Mouse (Mus musculus) limb, embryonic 12.5 days (tissue): Measurements from ENCODE around the gene Plekhg6. TPM values are rescaled to one million over a fixed set of nuclear protein-coding genes. Genes with fewer than 3 reads are reported as not detected.

Experiments used
- ATAC-seq: fragments of 200-750 bp; cut with Nextera tagmentation; 2 replicates; pipeline ENCODE4 v1.8.0; 2017; ENCODE audit warnings: low read depth, moderate TSS enrichment; ENCODE audit not compliant: insufficient number of reproducible peaks, insufficient read depth, low FRiP score, low TSS enrichment
- H3K27ac ChIP-seq: fragments of 300-500 bp; sonication (generic); 2 replicates; pipeline ENCODE4 v1.5.1; 2016; ENCODE audit warnings: mild to moderate bottlenecking, moderate library complexity
- H3K27me3 ChIP-seq: fragments of 300-500 bp; sonication (generic); 2 replicates; pipeline ENCODE4 v1.6.1; 2016; ENCODE audit warnings: mild to moderate bottlenecking, moderate library complexity
- H3K36me3 ChIP-seq: fragments of 300-500 bp; sonication (generic); 2 replicates; pipeline ENCODE4 v1.6.1; 2016; ENCODE audit warnings: mild to moderate bottlenecking, moderate library complexity
- H3K4me1 ChIP-seq: fragments of 300-500 bp; sonication (generic); replicated peaks from 2 replicates; pipeline ENCODE4 v1.6.1; 2016
- H3K4me2 ChIP-seq: fragments of 300-500 bp; sonication (generic); 2 replicates; pipeline ENCODE4 v1.6.1; 2016; ENCODE audit warnings: mild to moderate bottlenecking, moderate library complexity
- H3K4me3 ChIP-seq: fragments of 300-500 bp; sonication (generic); replicated peaks from 2 replicates; pipeline ENCODE4 v1.5.1; 2016; ENCODE audit warnings: mild to moderate bottlenecking
- H3K9ac ChIP-seq: fragments of 300-500 bp; sonication (generic); replicated peaks from 2 replicates; pipeline ENCODE4 v1.6.1; 2016; ENCODE audit warnings: mild to moderate bottlenecking, moderate library complexity
- H3K9me3 ChIP-seq: fragments of 300-500 bp; sonication (generic); 2 replicates; pipeline ENCODE4 v1.6.1; 2016; ENCODE audit warnings: mild to moderate bottlenecking, moderate library complexity
- WGBS: fragments of 180-500 bp; shearing (Covaris S2); methylation state at CpG from one replicate; pipeline ENCODE4 v1.1.7; 2016; 5-methylcytosine and 5-hydroxymethylcytosine counted together
- polyA plus RNA-seq: library from polyadenylated mRNA; unstranded; fragments of >200 nt; fragmentation: Nextera tagmentation; extraction: Ambion mirVana; gene quantifications from 2 replicates; pipeline ENCODE4 v1.2.1, GENCODE M21; 2016

Plekhg6 gene
- polyA plus RNA-seq, 1 experiment from 2014 or later: 0.41 TPM

DNA sequence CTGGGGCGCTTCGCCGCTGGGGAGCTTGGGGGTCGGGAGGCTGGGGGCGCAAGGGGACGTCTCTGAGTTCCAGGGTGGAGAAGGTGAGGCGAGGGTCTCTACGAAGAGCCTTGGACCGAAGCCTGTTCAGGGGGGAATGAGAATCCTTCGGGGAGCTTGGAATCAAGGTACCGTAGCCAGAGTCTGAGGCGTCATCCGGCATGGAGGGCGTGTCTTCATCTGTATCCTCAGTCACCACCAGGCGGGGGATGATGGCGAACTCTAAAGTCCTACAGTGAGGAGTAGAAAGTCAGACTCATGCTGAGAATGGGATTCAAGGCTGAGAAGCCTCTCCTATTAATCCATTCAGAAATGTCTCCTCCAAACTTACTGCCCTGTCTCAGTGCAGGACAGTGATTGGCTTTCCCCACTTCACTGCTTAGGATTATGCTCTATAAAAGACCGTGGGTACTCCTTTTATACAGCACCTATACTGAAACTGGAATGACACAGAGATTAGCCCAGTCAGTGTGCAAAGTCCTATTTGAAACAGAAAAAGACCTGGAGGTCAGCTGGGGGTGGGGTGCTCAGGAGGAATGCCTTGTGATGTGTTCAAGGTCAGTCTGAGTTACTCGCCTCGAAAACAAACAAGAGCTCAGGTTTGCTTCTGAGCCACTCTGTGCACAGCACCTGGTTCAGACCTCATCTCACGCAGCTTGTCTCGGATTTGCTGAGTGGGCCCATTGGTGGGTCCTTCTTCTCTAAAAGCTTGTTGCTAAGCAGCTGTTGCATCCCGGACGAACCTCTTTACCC, 16.9 kb downstream of the Plekhg6 start:
- Histone ChIP-seq H3K4me3 (no peak overlapping the region), H3K36me3 (peaks cover 44% of the 10 kb centered on the region), H3K4me1 (peaks cover 36% of the 10 kb centered on the region), H3K4me2 (peak overlapping the region; percentile 37), H3K9me3 (no peaks in the 10 kb centered on the region), H3K27ac (no peak overlapping the region), H3K9ac (no peak overlapping the region), H3K27me3 (peaks cover 40% of the 10 kb centered on the region)
- WGBS: 18% methylated on average over 23 of the region's 23 CpGs
- ATAC-seq: no peak

DNA sequence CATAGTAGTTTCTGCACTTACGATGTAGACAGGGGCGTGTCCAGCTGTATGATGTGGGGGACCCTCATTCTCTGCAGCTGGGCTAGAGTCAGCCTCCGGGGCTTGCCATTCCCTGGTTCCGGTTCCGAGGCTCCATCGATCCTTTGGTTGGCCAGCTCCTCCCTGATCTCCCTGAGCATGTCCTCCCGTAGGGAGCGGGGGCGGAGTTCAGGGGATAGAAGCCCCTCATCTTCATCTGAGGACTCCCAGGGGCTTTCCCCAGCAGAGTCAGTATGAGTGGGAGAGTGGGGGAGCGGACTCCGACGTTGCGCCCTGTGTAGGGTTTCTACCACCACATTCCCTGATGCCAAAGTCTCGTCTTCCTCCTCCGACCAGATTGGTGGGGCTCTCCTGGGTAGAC, 17.6 kb downstream of the Plekhg6 start:
- Histone ChIP-seq H3K9me3 (no peaks in the 10 kb centered on the region), H3K4me2 (peak overlapping the region; percentile 30), H3K4me3 (no peak overlapping the region), H3K4me1 (peaks cover 30% of the 10 kb centered on the region), H3K9ac (no peak overlapping the region), H3K27ac (no peak overlapping the region), H3K27me3 (peaks cover 40% of the 10 kb centered on the region), H3K36me3 (peaks cover 50% of the 10 kb centered on the region)
- ATAC-seq: no peak
- 26% methylated on average over 15 of the region's 15 CpGs for WGBS

DNA sequence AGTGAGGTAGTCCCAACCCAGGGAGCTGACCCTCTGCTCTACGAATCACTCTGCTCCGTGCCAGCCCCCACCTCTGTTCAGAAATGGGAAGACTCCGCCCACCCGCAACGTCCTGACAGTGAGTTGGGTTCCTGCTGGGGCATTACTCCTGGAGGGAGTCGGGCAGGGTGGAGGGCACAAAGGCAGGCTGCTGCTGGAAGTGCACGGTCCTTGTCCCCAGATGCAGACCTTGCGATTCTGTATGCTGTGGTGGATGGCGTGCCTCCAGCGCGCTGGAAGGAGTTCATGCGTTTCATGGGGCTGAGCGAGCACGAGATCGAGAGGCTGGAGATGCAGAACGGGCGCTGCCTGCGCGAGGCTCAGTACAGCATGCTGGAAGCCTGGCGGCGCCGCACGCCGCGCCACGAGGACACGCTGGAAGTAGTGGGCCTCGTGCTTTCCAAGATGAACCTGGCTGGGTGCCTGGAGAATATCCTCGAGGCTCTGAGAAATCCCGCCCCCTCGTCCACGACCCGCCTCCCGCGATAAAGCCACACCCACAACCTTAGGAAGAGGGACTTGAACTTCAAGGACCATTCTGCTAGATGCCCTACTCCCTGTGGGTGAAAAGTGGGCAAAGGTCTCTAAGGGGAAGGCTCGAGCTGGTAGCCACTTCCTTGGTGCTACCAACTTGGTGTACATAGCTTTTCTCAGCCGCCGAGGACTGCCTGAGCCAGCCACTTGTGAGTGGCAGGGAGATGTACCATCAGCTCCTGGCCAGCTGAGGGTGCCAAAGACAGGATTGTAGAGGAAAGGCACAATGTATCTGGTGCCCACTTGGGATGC, 18.9 kb downstream of the Plekhg6 start:
- no peak for ATAC-seq
- H3K36me3 ChIP-seq: peaks cover 60% of the 10 kb centered on the region

GRCm38 (mm10) chr6:125360846-125361245, 19.7 kb downstream of the Plekhg6 start:
- H3K9ac ChIP-seq: no peak overlapping the region
- H3K4me1 ChIP-seq: peaks cover 34% of the 10 kb centered on the region
- H3K9me3 ChIP-seq: no peaks in the 10 kb centered on the region
- ATAC-seq: no peak
- no peak overlapping the region for H3K4me2 ChIP-seq
- peaks cover 40% of the 10 kb centered on the region for H3K27me3 ChIP-seq
- no peak overlapping the region for H3K4me3 ChIP-seq
- peaks cover 60% of the 10 kb centered on the region for H3K36me3 ChIP-seq
- no peak overlapping the region for H3K27ac ChIP-seq
- WGBS: 56% methylated on average over 9 of the region's 9 CpGs

More for the DNA sequence above, 18.9 kb downstream of the Plekhg6 start:
- H3K9me3 ChIP-seq: no peaks in the 10 kb centered on the region
- peaks cover 26% of the 10 kb centered on the region for H3K4me1 ChIP-seq
- H3K4me2 ChIP-seq: no peak overlapping the region
- 36% methylated on average over 38 of the region's 38 CpGs for WGBS
- H3K27ac ChIP-seq: 0 out of 2 replicates have a peak overlapping the region, but pooled peaks have one; percentile 17
- H3K4me3 ChIP-seq: no peak overlapping the region
- H3K9ac ChIP-seq: no peak overlapping the region
- peaks cover 40% of the 10 kb centered on the region for H3K27me3 ChIP-seq

- Histone ChIP-seq H3K27me3 (peaks cover 40% of the 10 kb centered on the region), H3K4me1 (peaks cover 43% of the 10 kb centered on the region), H3K36me3 (peaks cover 60% of the 10 kb centered on the region), H3K4me2 (no peak overlapping the region), H3K9ac (no peak overlapping the region), H3K27ac (no peak overlapping the region), H3K9me3 (no peaks in the 10 kb centered on the region), H3K4me3 (no peak overlapping the region)
- ATAC-seq: no peak
- WGBS: 50% methylated on average over 9 of the region's 9 CpGs
Observed at GRCm38 (mm10) chr6:125359999-125360398, 20.6 kb downstream of the Plekhg6 start.

- 89% methylated on average over 15 of the region's 15 CpGs for WGBS
- peaks cover 53% of the 10 kb centered on the region for H3K36me3 ChIP-seq
- H3K9ac ChIP-seq: no peak overlapping the region
- H3K4me2 ChIP-seq: no peak overlapping the region
- no peak for ATAC-seq
- peaks cover 45% of the 10 kb centered on the region for H3K4me1 ChIP-seq
- H3K9me3 ChIP-seq: no peaks in the 10 kb centered on the region
- no peak overlapping the region for H3K27ac ChIP-seq
- peaks cover 19% of the 10 kb centered on the region for H3K27me3 ChIP-seq
- H3K4me3 ChIP-seq: no peak overlapping the region
Observed at GRCm38 (mm10) chr6:125357334-125357733, 23.3 kb downstream of the Plekhg6 start.

- ATAC-seq: no peak
Observed at GRCm38 (mm10) chr6:125356264-125356663, 24.3 kb downstream of the Plekhg6 start.

GRCm38 (mm10) chr6:125355197-125355741, 25.3 kb downstream of the Plekhg6 start:
- no peak; the same call in 1 of the 2 replicates for ATAC-seq
- peak overlapping the region; percentile 84 for H3K27ac ChIP-seq
- peak overlapping the region; percentile 49 for H3K4me2 ChIP-seq
- peak overlapping the region; percentile 20 for H3K4me3 ChIP-seq
- H3K27me3 ChIP-seq: no peaks in the 10 kb centered on the region
- peaks cover 65% of the 10 kb centered on the region for H3K4me1 ChIP-seq
- WGBS: 4% methylated on average over 10 of the region's 10 CpGs
- peak overlapping the region; percentile 37; the same call in 1 of the 2 replicates for H3K9ac ChIP-seq
- peaks cover 33% of the 10 kb centered on the region for H3K36me3 ChIP-seq
- H3K9me3 ChIP-seq: no peaks in the 10 kb centered on the region

More at GRCm38 (mm10) chr6:125356264-125356663, 24.3 kb downstream of the Plekhg6 start:
- peaks cover 55% of the 10 kb centered on the region for H3K4me1 ChIP-seq
- peak overlapping the region; percentile 49; the same call in 1 of the 2 replicates for H3K4me2 ChIP-seq
- no peak overlapping the region for H3K9ac ChIP-seq
- H3K27me3 ChIP-seq: peaks cover 9% of the 10 kb centered on the region
- 25% methylated on average over 8 of the region's 8 CpGs for WGBS
- H3K36me3 ChIP-seq: peaks cover 43% of the 10 kb centered on the region
- no peaks in the 10 kb centered on the region for H3K9me3 ChIP-seq
- 0 out of 2 replicates have a peak overlapping the region, but pooled peaks have one; percentile 35 for H3K27ac ChIP-seq
- no peak overlapping the region for H3K4me3 ChIP-seq

GRCm38 (mm10) chr6:125354352-125355151, 26.0 kb downstream of the Plekhg6 start:
- Histone ChIP-seq H3K27me3 (no peaks in the 10 kb centered on the region), H3K36me3 (peaks cover 25% of the 10 kb centered on the region), H3K9ac (no peak overlapping the region; the same call in 1 of the 2 replicates), H3K4me1 (peaks cover 67% of the 10 kb centered on the region), H3K9me3 (no peaks in the 10 kb centered on the region), H3K4me2 (peak overlapping the region; percentile 49), H3K4me3 (peak overlapping the region; percentile 20), H3K27ac (peak overlapping the region; percentile 84)
- WGBS: 7% methylated on average over 14 of the region's 14 CpGs
- no peak for ATAC-seq

DNA sequence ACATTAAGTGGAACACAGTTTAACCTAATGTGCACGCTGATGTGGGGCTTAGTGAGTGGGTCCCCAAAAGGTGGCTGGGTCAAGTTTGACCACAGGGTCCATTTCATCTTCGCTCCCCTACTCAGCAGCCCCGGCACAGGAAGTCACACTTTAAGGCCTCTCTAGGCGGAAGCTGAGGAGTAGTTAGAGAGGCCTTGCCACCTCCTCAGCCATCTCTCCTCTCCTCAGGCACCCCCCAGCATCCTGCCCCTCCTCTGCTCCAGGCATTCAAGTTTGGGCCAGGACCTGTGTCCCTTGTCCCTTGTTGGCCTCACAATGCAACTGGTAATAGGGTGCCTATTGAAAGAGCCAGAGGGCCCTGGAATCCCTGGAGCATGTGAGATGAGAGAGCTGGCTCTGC, 26.9 kb downstream of the Plekhg6 start:
- Histone ChIP-seq H3K27ac (0 out of 2 replicates have a peak overlapping the region, but pooled peaks have one; percentile 84), H3K27me3 (no peaks in the 10 kb centered on the region), H3K9me3 (no peaks in the 10 kb centered on the region), H3K9ac (no peak overlapping the region), H3K4me3 (no peak overlapping the region), H3K4me1 (peaks cover 73% of the 10 kb centered on the region), H3K36me3 (peaks cover 16% of the 10 kb centered on the region), H3K4me2 (0 out of 2 replicates have a peak overlapping the region, but pooled peaks have one; percentile 2)
- no peak for ATAC-seq
- WGBS: 73% methylated on average over 4 of the region's 4 CpGs
